Mouse (Mus musculus) embryo, embryonic 11.5 days (tissue): ENCODE data around the gene Tlr5.

Experiments used
- DNase-seq: peaks from one replicate; pipeline ENCODE4 v3.0.0-alpha.2; 2012; ENCODE audit warnings: low read depth, low spot score

Tlr5 gene

GRCm38 (mm10) chr1:182988646-182989045, 34.1 kb downstream of the Tlr5 start:
- DNase-seq = no peak

GRCm38 (mm10) chr1:182990092-182990762, 35.6 kb downstream of the Tlr5 start:
- DNase-seq = no peak

GRCm38 (mm10) chr1:182991002-182991778, 36.6 kb downstream of the Tlr5 start:
- DNase-seq = peak; percentile 53
